Mouse (Mus musculus): ENCODE results near the gene Foxc1. TPM values are rescaled to one million over a fixed set of nuclear protein-coding genes. Genes with fewer than 3 reads are reported as not detected.

Gene Foxc1
- polyA plus RNA-seq, 1 experiment from 2014 or later: 6.4 TPM

GRCm38 (mm10) chr13:31808116-31808803 is 1.8 kb downstream of the Foxc1 start:
- Histone ChIP-seq H3K4me2 (ENCODE audit: low read depth, severe bottlenecking) (peak overlapping the region; percentile 92), H3K9me3 (ENCODE audit: control insufficient read depth, low read length) (no peaks in the 10 kb centered on the region), H3K4me3 (ENCODE audit: low read depth, low read length) (peak overlapping the region; percentile 72), H3K27ac (replicated peaks; ENCODE audit: low read depth, low read length) (peak overlapping the region; percentile 95), H3K27me3 (ENCODE audit: control insufficient read depth, insufficient read depth, low read length) (peaks cover 67% of the 10 kb centered on the region), H3K9ac (ENCODE audit: low read length) (peak overlapping the region; percentile 89), H3K36me3 (ENCODE audit: control insufficient read depth, insufficient read depth, low read length) (no peaks in the 10 kb centered on the region), H3K4me1 (ENCODE audit: control insufficient read depth, insufficient read depth, low read length) (peaks cover 9% of the 10 kb centered on the region; the same call in 1 of the 2 replicates)
- no peak for ATAC-seq (ENCODE audit: insufficient number of reproducible peaks, low FRiP score, low TSS enrichment, low read depth)
- under 1% methylated on average over 59 of the region's 73 CpGs for WGBS
- peak; percentile 67 for DNase-seq (ENCODE audit: low spot score)

- no peak for ATAC-seq (ENCODE audit: insufficient number of reproducible peaks, low FRiP score, low TSS enrichment, low read depth)
- peak overlapping the region; percentile 89 for H3K9ac ChIP-seq (ENCODE audit: low read length)
- DNase-seq (ENCODE audit: low spot score): no peak
- H3K4me2 ChIP-seq (ENCODE audit: low read depth, severe bottlenecking): peak overlapping the region; percentile 92
- no peaks in the 10 kb centered on the region for H3K36me3 ChIP-seq (ENCODE audit: control insufficient read depth, insufficient read depth, low read length)
- H3K27ac ChIP-seq (replicated peaks; ENCODE audit: low read depth, low read length): peak overlapping the region; percentile 95; the same call in 1 of the 2 replicates
- 4% methylated on average over 16 of the region's 16 CpGs for WGBS
- peaks cover 5% of the 10 kb centered on the region; the same call in 1 of the 2 replicates for H3K4me1 ChIP-seq (ENCODE audit: control insufficient read depth, insufficient read depth, low read length)
- H3K27me3 ChIP-seq (ENCODE audit: control insufficient read depth, insufficient read depth, low read length): peaks cover 67% of the 10 kb centered on the region
- H3K4me3 ChIP-seq (ENCODE audit: low read depth, low read length): peak overlapping the region; percentile 72
- no peaks in the 10 kb centered on the region for H3K9me3 ChIP-seq (ENCODE audit: control insufficient read depth, low read length)
Observed at GRCm38 (mm10) chr13:31808804-31809420, 2.5 kb downstream of the Foxc1 start.

- ATAC-seq (ENCODE audit: insufficient number of reproducible peaks, low FRiP score, low TSS enrichment, low read depth) (no peak), DNase-seq (ENCODE audit: low spot score) (no peak)
- Histone ChIP-seq H3K4me3 (ENCODE audit: low read depth, low read length) (peak overlapping the region; percentile 26), H3K27ac (replicated peaks; ENCODE audit: low read depth, low read length) (no peak overlapping the region), H3K4me1 (ENCODE audit: control insufficient read depth, insufficient read depth, low read length) (peaks cover 7% of the 10 kb centered on the region; the same call in 1 of the 2 replicates), H3K4me2 (ENCODE audit: low read depth, severe bottlenecking) (peak overlapping the region; percentile 37; the same call in 1 of the 2 replicates), H3K36me3 (ENCODE audit: control insufficient read depth, insufficient read depth, low read length) (no peaks in the 10 kb centered on the region), H3K9ac (ENCODE audit: low read length) (0 out of 2 replicates have a peak overlapping the region, but pooled peaks have one; percentile 17), H3K9me3 (ENCODE audit: control insufficient read depth, low read length) (no peaks in the 10 kb centered on the region), H3K27me3 (ENCODE audit: control insufficient read depth, insufficient read depth, low read length) (peaks cover 64% of the 10 kb centered on the region)
- WGBS: 7% methylated on average over 6 of the region's 6 CpGs
Observed at GRCm38 (mm10) chr13:31809701-31810100, 3.3 kb downstream of the Foxc1 start.

GRCm38 (mm10) chr13:31810375-31810692 is 3.9 kb downstream of the Foxc1 start:
- Histone ChIP-seq H3K27ac (replicated peaks; ENCODE audit: low read depth, low read length) (no peak overlapping the region; the same call in 1 of the 2 replicates), H3K4me2 (ENCODE audit: low read depth, severe bottlenecking) (peak overlapping the region; percentile 60), H3K4me1 (ENCODE audit: control insufficient read depth, insufficient read depth, low read length) (peaks cover 12% of the 10 kb centered on the region), H3K9ac (ENCODE audit: low read length) (peak overlapping the region; percentile 67), H3K27me3 (ENCODE audit: control insufficient read depth, insufficient read depth, low read length) (peaks cover 65% of the 10 kb centered on the region), H3K36me3 (ENCODE audit: control insufficient read depth, insufficient read depth, low read length) (no peaks in the 10 kb centered on the region), H3K4me3 (ENCODE audit: low read depth, low read length) (peak overlapping the region; percentile 51), H3K9me3 (ENCODE audit: control insufficient read depth, low read length) (no peaks in the 10 kb centered on the region)
- WGBS: 1% methylated on average over 9 of the region's 9 CpGs
- ATAC-seq (ENCODE audit: insufficient number of reproducible peaks, low FRiP score, low TSS enrichment, low read depth) (no peak), DNase-seq (ENCODE audit: low spot score) (no peak)

GRCm38 (mm10) chr13:31810693-31811541 is 4.5 kb downstream of the Foxc1 start:
- WGBS: under 1% methylated on average over 60 of the region's 65 CpGs
- peak; percentile 74 for DNase-seq (ENCODE audit: low spot score)
- Histone ChIP-seq H3K9me3 (ENCODE audit: control insufficient read depth, low read length) (no peaks in the 10 kb centered on the region), H3K27ac (replicated peaks; ENCODE audit: low read depth, low read length) (peak overlapping the region; percentile 52; the same call in 1 of the 2 replicates), H3K4me1 (ENCODE audit: control insufficient read depth, insufficient read depth, low read length) (peaks cover 18% of the 10 kb centered on the region), H3K27me3 (ENCODE audit: control insufficient read depth, insufficient read depth, low read length) (peaks cover 62% of the 10 kb centered on the region), H3K36me3 (ENCODE audit: control insufficient read depth, insufficient read depth, low read length) (no peaks in the 10 kb centered on the region), H3K4me3 (ENCODE audit: low read depth, low read length) (peak overlapping the region; percentile 51), H3K9ac (ENCODE audit: low read length) (peak overlapping the region; percentile 67), H3K4me2 (ENCODE audit: low read depth, severe bottlenecking) (peak overlapping the region; percentile 60)
- ATAC-seq (ENCODE audit: insufficient number of reproducible peaks, low FRiP score, low TSS enrichment, low read depth): no peak

- no peaks in the 10 kb centered on the region for H3K36me3 ChIP-seq (ENCODE audit: control insufficient read depth, insufficient read depth, low read length)
- no peaks in the 10 kb centered on the region for H3K9me3 ChIP-seq (ENCODE audit: control insufficient read depth, low read length)
- peaks cover 63% of the 10 kb centered on the region for H3K27me3 ChIP-seq (ENCODE audit: control insufficient read depth, insufficient read depth, low read length)
- H3K4me2 ChIP-seq (ENCODE audit: low read depth, severe bottlenecking): peak overlapping the region; percentile 60
- DNase-seq (ENCODE audit: low spot score) (peak; percentile 68), ATAC-seq (ENCODE audit: insufficient number of reproducible peaks, low FRiP score, low TSS enrichment, low read depth) (no peak)
- 5% methylated on average over 36 of the region's 44 CpGs for WGBS
- H3K4me3 ChIP-seq (ENCODE audit: low read depth, low read length): peak overlapping the region; percentile 51
- peaks cover 24% of the 10 kb centered on the region for H3K4me1 ChIP-seq (ENCODE audit: control insufficient read depth, insufficient read depth, low read length)
- H3K9ac ChIP-seq (ENCODE audit: low read length): peak overlapping the region; percentile 67
- peak overlapping the region; percentile 52; the same call in 1 of the 2 replicates for H3K27ac ChIP-seq (replicated peaks; ENCODE audit: low read depth, low read length)
Observed at GRCm38 (mm10) chr13:31811542-31812021, 5.1 kb downstream of the Foxc1 start.

- peak overlapping the region; percentile 13 for H3K4me2 ChIP-seq (ENCODE audit: low read depth, severe bottlenecking)
- H3K9ac ChIP-seq (ENCODE audit: low read length): no peak overlapping the region
- no peaks in the 10 kb centered on the region for H3K36me3 ChIP-seq (ENCODE audit: control insufficient read depth, insufficient read depth, low read length)
- 32% methylated on average over 2 of the region's 2 CpGs for WGBS
- H3K4me3 ChIP-seq (ENCODE audit: low read depth, low read length): no peak overlapping the region
- no peak for ATAC-seq (ENCODE audit: insufficient number of reproducible peaks, low FRiP score, low TSS enrichment, low read depth)
- peaks cover 27% of the 10 kb centered on the region for H3K4me1 ChIP-seq (ENCODE audit: control insufficient read depth, insufficient read depth, low read length)
- DNase-seq (ENCODE audit: low spot score): no peak
- H3K27ac ChIP-seq (replicated peaks; ENCODE audit: low read depth, low read length): no peak overlapping the region
- peaks cover 59% of the 10 kb centered on the region for H3K27me3 ChIP-seq (ENCODE audit: control insufficient read depth, insufficient read depth, low read length)
- no peaks in the 10 kb centered on the region for H3K9me3 ChIP-seq (ENCODE audit: control insufficient read depth, low read length)
Observed at GRCm38 (mm10) chr13:31812701-31813100, 6.3 kb downstream of the Foxc1 start.

Data from limb, embryonic 11.5 days (tissue).